Mouse (Mus musculus): ENCODE data around the gene Gm14698. TPM values are rescaled to one million over a fixed set of nuclear protein-coding genes. Genes with fewer than 3 reads are reported as not detected.
"Not testable (repeated sequence)": the region's sequence is repeated elsewhere in the genome, so short reads cannot be mapped to it uniquely, and the experiment has no call there.

Gm14698 gene
- polyA plus RNA-seq (2015; fragmentation: Nextera tagmentation; extraction: Ambion mirVana), result 2.4 and 3.9 TPM in 2 replicates

DNA sequence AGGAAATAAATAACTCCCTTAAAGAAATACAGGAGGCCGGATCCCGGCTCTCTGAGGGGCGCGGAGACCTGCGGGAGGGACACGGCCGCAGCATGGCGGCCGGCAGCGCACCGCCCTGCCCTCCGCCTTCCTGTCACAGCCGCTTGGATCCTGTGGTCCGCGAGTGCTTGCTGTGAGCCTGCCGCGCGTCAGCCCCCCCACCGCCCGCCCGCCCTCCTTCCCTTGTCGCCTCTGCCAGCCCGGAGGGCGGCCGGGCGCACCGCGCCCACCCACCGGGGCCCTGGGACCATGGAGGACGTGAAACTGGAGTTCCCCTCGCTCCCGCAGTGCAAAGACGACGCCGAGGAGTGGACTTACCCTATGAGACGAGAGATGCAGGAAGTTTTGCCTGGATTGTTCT, at the start of gene Gm14698:
Gm14698 (plus strand) TSS at position 35 of the 400 bp plus-strand sequence.
- H3K4me1 ChIP-seq (replicated peaks); H3K27me3 ChIP-seq (replicated peaks); H3K27ac ChIP-seq; H3K9me3 ChIP-seq; H3K9ac ChIP-seq; H3K36me3 ChIP-seq: not testable (repeated sequence)
- 12% methylated on average over 21 of the region's 36 CpGs for WGBS
- peak; percentile 76 for ATAC-seq
- peak within 1 kb of the TSS; percentile 43 for H3K4me2 ChIP-seq (replicated peaks)
- H3K4me3 ChIP-seq (replicated peaks), result peak within 1 kb of the TSS; percentile 26

DNA sequence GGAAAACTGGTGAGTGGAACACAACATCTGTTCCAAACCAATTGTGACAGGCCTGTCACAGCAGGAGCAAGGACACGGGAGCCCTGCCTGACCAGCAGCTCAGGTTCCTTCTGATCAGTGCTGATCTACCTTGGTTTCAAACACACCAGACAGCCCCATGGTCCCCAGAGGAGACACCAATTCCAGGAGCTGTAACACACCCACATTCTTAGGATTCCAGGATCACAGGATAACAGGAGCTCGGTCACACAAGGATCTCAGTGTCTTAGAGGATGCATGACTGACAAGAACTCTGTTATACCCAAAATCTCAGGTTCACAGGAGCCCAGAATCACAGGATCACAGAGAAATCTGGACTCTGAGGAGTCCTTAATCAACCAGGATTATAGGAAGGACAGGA, 444 bp upstream of the Gm14698 start:
- not testable (repeated sequence) for ATAC-seq; H3K27ac ChIP-seq; H3K9ac ChIP-seq; H3K9me3 ChIP-seq; H3K36me3 ChIP-seq; H3K4me1 ChIP-seq (replicated peaks); H3K27me3 ChIP-seq (replicated peaks); H3K4me3 ChIP-seq (replicated peaks)
- peak overlapping the region; percentile 43 for H3K4me2 ChIP-seq (replicated peaks)
- WGBS, result 39% methylated on average over 2 of the region's 2 CpGs

DNA sequence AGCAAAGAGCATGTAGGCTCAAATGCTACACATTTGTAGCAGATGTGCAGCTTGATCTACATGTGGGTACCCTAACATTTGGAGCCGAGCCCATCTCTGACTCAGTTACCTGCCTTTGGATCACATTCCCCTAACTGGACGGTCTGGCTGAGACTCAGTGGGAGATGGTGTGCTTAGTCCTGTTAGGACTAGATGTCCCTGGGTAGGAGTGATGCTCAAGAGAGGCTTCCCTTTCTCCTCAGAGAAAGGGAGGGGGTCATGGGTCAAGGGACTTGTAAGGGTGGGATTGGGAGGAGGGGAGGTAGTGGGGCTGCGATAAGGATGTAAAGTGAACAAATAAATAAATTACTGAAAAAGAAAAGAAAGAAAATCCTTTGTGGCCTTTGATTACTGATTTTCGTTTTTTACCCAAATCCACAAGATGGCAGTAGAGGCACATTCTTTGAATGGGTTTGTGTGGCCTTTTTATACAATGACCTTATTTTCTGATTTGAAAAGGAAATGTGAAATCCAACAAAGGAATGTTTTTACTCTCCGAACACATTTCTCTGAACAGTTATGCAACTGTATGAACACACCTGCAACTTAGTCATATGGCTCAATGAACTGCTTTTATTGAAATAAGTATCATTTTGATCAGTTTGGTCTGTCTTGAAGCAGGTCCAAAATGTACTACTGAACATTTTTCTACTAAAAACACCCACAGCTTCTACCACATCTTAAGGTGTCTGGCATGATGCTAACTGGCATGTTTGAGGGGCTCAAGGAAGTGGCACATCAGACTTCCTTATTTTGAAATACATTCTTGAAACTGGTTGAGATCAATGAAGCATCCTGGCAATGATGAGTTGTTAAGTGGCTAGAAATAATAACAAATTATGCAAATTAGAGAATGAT, 18.9 kb downstream of the Gm14698 start:
- no peak for ATAC-seq
- no peaks in the 10 kb centered on the region for H3K9me3 ChIP-seq

DNA sequence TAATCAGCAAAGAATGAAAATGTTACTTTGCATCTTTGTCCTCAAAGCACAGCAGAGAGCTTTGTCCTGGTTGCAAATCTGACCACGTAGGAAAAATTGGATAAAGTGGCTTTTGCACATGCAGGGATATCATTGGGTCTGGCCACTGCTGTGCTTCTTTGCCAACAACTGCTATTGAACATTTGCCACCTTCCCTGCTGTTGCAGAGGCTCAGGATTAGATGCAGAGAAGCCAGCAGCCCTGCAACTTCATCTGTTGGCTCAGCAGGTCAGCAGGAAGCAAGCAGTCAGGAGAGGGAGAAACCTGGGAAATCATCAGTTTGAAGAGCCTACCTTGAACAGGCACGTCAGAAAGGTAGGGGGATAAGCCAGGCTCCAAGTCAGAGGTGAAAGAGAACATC, 44.3 kb downstream of the Gm14698 start:
- Histone ChIP-seq H3K4me1 (replicated peaks) (no peaks in the 10 kb centered on the region), H3K9me3 (no peaks in the 10 kb centered on the region), H3K36me3 (no peaks in the 10 kb centered on the region), H3K9ac (no peak overlapping the region), H3K27me3 (replicated peaks) (no peaks in the 10 kb centered on the region), H3K4me2 (replicated peaks) (no peak overlapping the region), H3K27ac (no peak overlapping the region), H3K4me3 (replicated peaks) (no peak overlapping the region)
- 34% methylated on average over 2 of the region's 2 CpGs for WGBS
- ATAC-seq, result no peak

More for the DNA sequence above, 18.9 kb downstream of the Gm14698 start:
- Histone ChIP-seq H3K27ac (no peak overlapping the region), H3K4me2 (replicated peaks) (no peak overlapping the region), H3K4me1 (replicated peaks) (no peaks in the 10 kb centered on the region), H3K27me3 (replicated peaks) (no peaks in the 10 kb centered on the region), H3K4me3 (replicated peaks) (no peak overlapping the region), H3K36me3 (no peaks in the 10 kb centered on the region), H3K9ac (no peak overlapping the region)
- 24% methylated on average over 5 of the region's 5 CpGs for WGBS

Other genes with a start within 250 kb of the Gm14698 start
- 47.1 and 54.2 TPM in 2 replicates for gene Fmr1, start 142.6 kb upstream of the Gm14698 start, polyA plus RNA-seq (2015; fragmentation: Nextera tagmentation; extraction: Ambion mirVana)
- 0.28 and 0.52 TPM in 2 replicates for gene Fmr1nb, start 59.3 kb upstream of the Gm14698 start, polyA plus RNA-seq (2015; fragmentation: Nextera tagmentation; extraction: Ambion mirVana)
- not detected in 2 replicates for gene Gm6812, start 72.0 kb downstream of the Gm14698 start, polyA plus RNA-seq (2015; fragmentation: Nextera tagmentation; extraction: Ambion mirVana)